8 mouse cellular contexts compared by ENCODE assay signal in genomic region chr5:75278041-75278440, GRCm38 (mm10).
"Had no signal": no experiment of that assay in that cellular context is flagged by ENCODE, and none has a peak within 500 bp of the region (broad histone marks: within the 10 kb centered on the region; RNA-seq: fewer than 3 reads in every experiment).

No protein-coding gene starts in this region.

- DNase-seq: kidney, postnatal 25 days; lung, embryonic 14.5 days; lung, postnatal 10 days; lung, postnatal 4 days; retina, postnatal 1 day; right cerebral cortex, postnatal 4 days; thymus, adult 2 months; thymus, postnatal 25 days had no signal
